Mouse (Mus musculus) left cerebral cortex, postnatal 25 days (tissue): ENCODE measurements around the gene Dclre1b. TPM values are rescaled to one million over a fixed set of nuclear protein-coding genes. Genes with fewer than 3 reads are reported as not detected.

Experiments
- DNase-seq, 2 experiments: peaks; one replicate each; pipeline ENCODE4 v3.0.0; 2022; ENCODE audit warnings: low spot score in 2 of 2, mixed read lengths in 1 of 2
- intact Hi-C: fragments of 180-260 bp; cut with DNase I; formaldehyde crosslinking; loops from one replicate; pipeline ENCODE4 v1.15.1; 2025
- total RNA-seq, 2 experiments: library from RNA; stranded (reverse); gene quantifications; 2 replicates each; pipeline ENCODE4 v1.2.3; 2021

The Dclre1b gene
- total RNA-seq, 2 experiments from 2014 or later, result 5.9 to 7.7 TPM

DNA sequence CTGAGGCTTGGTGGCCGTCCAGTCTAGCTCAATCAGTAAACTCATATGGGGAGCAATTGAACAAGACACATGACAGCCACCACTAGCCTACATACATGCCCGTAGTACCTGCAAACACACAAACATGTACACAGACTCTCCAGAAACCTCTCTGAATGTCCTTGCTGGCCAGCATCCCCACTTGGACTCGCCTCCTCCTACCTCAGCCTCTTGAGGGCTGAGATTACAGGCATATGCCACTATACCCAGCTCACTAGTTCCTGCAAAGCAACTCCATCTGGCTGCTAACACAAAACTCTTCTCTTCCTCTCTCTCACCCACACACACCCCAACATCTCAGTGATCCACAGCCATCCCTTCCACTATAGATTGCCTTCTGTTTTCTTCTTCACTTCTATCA, 29.0 kb downstream of the Dclre1b start:
- DNase-seq, result peak; percentile 45 to 82
- intact Hi-C loops, result no loop called here

DNA sequence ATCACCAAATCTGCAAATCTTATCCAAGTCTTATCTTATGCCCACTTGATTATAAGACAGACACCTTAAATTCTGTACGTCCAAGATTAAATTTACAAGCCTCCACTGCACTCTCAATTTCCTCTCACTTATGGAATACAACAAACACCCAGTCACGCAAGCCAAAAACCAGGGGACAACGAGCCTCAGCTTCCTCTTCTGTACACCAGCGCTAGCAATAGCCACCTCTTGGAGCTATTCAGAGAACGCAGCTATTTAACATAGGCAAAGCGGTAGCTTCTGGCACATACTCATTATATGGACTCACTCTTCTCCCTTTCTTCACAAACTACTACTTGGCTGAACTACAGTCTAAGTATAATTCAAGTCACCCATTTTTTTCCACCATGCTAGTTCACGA, 30.1 kb downstream of the Dclre1b start:
- intact Hi-C loops, result no loop called here
- DNase-seq, result no peak

- no peak for DNase-seq
- intact Hi-C loops, result no loop called here
Observed at GRCm38 (mm10) chr3:103778660-103779059, 30.6 kb downstream of the Dclre1b start.

DNA sequence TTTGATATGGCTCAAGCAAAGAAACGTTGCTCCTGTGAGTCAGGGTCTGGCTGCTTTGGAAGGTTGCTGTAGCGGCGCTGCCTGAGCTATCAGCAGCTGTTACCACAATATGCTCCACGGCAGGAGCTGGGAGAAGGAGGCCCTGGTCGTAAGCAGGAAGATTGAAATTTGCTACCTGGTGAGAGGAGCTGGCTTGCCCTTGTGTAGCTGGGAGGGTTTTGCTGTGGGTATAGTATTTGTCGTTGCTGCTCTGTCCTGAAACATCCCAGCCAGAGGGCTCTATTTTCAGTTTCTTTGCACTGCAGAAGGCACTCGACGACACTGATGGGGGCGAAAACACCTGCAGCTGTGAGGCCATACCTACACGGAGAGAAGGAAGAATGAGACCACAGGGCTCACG, 31.3 kb downstream of the Dclre1b start:
- intact Hi-C loops, result no loop called here

GRCm38 (mm10) chr3:103774009-103774408, 35.2 kb downstream of the Dclre1b start:
- DNase-seq, result no peak
- intact Hi-C loops, result no loop called here

More for the DNA sequence above, 31.3 kb downstream of the Dclre1b start:
- no peak for DNase-seq

GRCm38 (mm10) chr3:103773508-103773907, 35.7 kb downstream of the Dclre1b start:
- no peak for DNase-seq
- intact Hi-C loops, result no loop called here

- intact Hi-C loops, result no loop called here
- no peak for DNase-seq
Observed at GRCm38 (mm10) chr3:103772846-103773245, 36.4 kb downstream of the Dclre1b start.

DNA sequence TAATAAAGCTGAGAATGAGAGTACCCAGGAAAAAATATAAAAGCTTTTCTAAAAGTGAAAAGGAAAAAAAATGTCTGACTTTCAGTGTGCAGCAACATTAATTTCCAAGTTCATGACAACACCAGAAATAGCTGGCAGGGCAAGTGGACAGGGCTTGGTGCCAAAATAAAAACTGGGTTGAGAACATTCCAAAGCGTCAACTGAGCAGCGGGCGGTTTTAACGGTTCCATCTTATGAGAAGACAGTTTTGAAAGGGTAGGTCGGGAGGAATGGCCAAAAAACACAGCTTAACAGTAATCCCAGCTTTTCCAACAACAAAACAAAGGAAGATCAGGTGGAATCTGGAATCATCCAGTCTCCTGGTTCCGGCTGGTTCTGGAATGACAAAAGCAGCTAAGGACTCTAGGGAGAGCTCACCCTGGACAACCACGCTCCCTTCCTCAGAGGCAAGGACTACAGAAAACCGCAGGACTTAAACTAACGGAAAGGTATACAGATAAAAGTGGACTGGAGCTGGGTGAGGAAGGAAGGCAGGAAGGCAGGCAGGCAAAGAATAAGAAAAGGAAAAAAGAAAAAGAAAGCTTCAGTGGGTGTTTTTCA, 37.6 kb downstream of the Dclre1b start:
- DNase-seq, result peak in 1 of 2 experiments; percentile 16
- intact Hi-C loops, result no loop called here

DNA sequence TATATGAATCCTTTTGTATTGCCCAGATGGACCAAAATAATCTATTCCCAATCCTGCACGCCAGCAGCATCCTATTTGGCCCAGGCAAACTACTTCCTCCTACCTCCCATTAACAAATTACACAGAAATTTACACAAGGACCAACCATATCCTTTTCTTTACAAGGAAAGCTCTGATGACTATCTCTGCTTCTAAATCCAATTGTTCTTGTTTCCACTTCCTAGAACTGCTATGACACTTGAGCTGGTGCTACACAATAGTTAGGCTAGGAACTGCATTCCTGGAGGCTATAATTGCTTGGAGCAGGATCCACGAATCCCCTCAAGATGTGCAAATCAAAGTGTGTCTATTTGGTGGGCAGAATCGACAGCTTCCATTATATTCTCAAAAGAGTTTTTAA, 42.5 kb downstream of the Dclre1b start:
- intact Hi-C loops, result no loop called here

GRCm38 (mm10) chr3:103759261-103759970, 49.8 kb downstream of the Dclre1b start:
- no peak for DNase-seq
- intact Hi-C loops, result no loop called here

More for the DNA sequence above, 42.5 kb downstream of the Dclre1b start:
- no peak for DNase-seq

DNA sequence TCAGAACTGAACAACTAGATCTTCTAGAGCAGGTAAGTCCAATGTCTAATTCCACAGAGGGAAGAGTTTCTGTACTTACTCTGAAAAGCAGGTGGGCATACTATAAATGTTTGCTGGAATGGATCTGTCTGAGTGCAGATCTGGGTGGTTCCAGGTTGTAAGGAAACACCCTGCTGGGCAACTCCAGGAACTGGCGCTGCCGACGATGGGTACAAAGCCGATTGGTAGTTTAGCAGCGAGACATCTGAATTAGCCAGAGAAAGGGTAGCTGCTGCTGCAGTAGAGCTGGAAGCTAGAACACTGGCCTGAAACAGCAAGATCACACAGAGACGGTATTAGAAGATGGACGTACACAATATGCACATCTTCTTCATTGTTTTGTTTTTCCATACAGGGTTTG, 50.8 kb downstream of the Dclre1b start:
- DNase-seq, result no peak
- intact Hi-C loops, result no loop called here

GRCm38 (mm10) chr3:103756920-103757319, 52.3 kb downstream of the Dclre1b start:
- intact Hi-C loops, result no loop called here

DNA sequence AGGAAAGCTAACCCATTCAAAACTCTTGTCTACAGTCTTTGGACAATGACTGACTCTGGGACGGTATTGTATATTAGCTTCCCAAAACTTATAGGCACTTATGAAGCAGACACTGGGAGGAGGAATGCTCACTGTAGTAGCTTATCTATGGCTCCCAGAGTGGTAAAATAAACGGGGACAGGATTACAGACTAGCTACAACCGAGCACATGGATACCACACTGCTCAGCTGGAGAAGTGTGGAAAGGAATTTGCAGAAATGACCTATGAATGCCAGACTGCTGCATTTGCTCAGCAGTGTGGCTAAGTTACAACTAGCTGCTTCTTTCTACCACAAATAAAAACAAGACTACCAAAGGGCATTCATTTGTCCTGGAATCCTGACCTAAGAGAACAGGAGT, 53.9 kb downstream of the Dclre1b start:
- no peak for DNase-seq
- intact Hi-C loops, result no loop called here

More at GRCm38 (mm10) chr3:103756920-103757319, 52.3 kb downstream of the Dclre1b start:
- DNase-seq, result no peak

- intact Hi-C loops, result loop anchor here (5.0 kb wide), 1 partner anchor 131 kb away; no protein-coding TSS in a partner anchor
- peak in 1 of 2 experiments; percentile 74 for DNase-seq
Observed at GRCm38 (mm10) chr3:103751558-103751957, 57.7 kb downstream of the Dclre1b start.

Other genes with a start within 250 kb of the Dclre1b start
- gene Syt6, start 234.2 kb downstream of the Dclre1b start, total RNA-seq, result 10 to 100 TPM; 10.4 to 22.6 TPM
- 1 to 10 TPM in 1 of 2 experiments, not detected in 1; 1.0 TPM for gene Atg4a-ps, start 163.4 kb downstream of the Dclre1b start, total RNA-seq
- gene Olfml3, start 71.4 kb downstream of the Dclre1b start, total RNA-seq, result 10 to 100 TPM; 14.4 to 15.2 TPM
- gene Gm10964, start 70.1 kb downstream of the Dclre1b start, total RNA-seq, result not detected
- 100 to 1,000 TPM; 110 to 113 TPM for gene Hipk1, start 17.9 kb downstream of the Dclre1b start, total RNA-seq
- gene Ap4b1, start 76 bp upstream of the Dclre1b start, total RNA-seq, result 10 to 100 TPM; 14.1 to 16.1 TPM
- under 1 TPM; 0.16 to 0.32 TPM for gene Gm43064, start 129 bp upstream of the Dclre1b start, total RNA-seq
- gene Bcl2l15, start 23.2 kb upstream of the Dclre1b start, total RNA-seq, result under 1 TPM; 0.78 TPM
- 1 to 10 TPM; 1.2 to 1.7 TPM for gene Ptpn22, start 50.4 kb upstream of the Dclre1b start, total RNA-seq
- 10 to 100 TPM; 21.9 to 22.9 TPM for gene Rsbn1, start 104.7 kb upstream of the Dclre1b start, total RNA-seq
- gene Phtf1, start 158.7 kb upstream of the Dclre1b start, total RNA-seq, result 10 to 100 TPM; 46.7 to 50.6 TPM